Mouse (Mus musculus) layer of hippocampus, postnatal 25 days (tissue): ENCODE results near the gene Dffa. TPM values are rescaled to one million over a fixed set of nuclear protein-coding genes. Genes with fewer than 3 reads are reported as not detected.

Experiments
- DNase-seq, 2 experiments: peaks; one replicate each; pipeline ENCODE4 v3.0.0; 2022; ENCODE audit warnings: mixed read lengths in 2 of 2, low spot score in 1 of 2; ENCODE audit errors: extremely low spot score in 1 of 2
- total RNA-seq, 2 experiments: library from RNA; stranded (reverse); gene quantifications; 2 replicates each; pipeline ENCODE4 v1.2.3; 2021

The Dffa gene
- 10 to 100 TPM; 41.2 to 48.9 TPM for total RNA-seq

DNA sequence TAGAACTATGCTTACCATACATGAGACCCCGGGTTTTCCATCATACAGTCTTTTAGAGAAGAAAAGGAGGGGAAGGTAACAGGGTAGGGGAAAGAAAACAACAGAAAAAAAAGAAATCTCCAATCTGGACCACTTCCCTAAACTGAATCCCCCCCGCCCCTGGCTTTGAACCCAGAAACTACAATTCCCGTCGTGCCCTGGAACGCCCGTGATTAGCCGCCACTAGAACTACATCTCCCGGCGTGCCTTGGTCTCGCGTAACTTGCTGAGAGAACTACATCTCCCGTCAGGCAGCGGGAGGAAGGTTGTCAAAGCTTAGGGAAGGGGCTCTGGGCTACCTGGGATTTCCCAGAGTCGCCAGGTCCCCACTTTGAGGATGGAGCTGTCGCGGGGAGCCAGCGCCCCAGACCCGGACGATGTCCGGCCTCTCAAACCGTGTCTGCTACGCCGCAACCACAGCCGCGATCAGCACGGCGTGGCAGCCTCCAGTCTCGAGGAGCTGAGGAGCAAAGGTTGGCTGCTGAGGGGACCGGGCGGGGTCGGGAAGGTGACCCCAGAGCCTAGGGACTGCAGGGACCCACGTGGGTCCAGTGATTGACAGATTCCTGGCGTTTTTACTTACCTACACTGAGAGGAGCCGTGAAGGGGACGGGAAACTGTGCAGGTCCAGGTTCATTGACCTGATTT is at the start of gene Dffa:
Gene Dffa, plus strand, starts transcription at position 272 of the 687 bp plus-strand sequence.
- peak; percentile 77 to 86 for DNase-seq

DNA sequence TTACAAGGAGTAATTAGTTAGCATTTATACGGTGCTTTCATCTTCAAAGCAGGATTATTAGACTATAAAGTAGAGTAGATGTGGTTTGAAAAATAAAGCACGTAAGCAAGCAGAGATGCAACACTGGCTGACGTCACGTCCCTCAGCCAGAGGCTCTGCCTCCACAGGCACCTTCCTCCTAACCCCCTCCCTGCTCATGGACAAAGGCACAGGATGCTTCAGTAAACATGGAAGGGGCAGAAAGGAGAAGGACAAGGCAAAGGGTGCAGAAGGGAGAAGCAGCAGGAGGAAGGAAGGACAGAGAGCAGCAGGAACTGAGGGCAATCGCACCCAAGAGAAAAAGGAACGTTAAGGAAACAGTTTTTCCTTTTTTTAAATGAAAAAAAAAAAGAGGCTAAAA is 48.1 kb upstream of the Dffa start:
- no peak for DNase-seq

DNA sequence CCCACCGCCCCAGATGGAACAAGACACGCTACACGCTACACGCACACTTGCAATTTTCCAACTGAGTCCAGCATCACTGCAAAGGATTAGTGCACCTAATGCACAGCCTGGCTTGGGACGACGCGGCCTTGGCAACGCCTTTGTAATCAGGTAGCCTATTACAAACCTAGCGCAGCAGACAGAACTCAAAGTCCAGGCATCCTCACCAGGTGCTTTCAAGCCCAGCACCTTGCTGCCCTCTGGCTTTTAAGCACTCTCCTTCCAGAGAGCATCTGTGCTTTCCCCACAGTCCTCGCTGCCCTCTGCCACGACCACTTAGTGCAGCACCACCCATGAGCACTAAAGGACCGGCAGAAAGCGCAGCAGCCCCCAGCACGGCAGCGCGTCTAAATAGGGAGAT is 47.0 kb upstream of the Dffa start:
- DNase-seq, result no peak

DNA sequence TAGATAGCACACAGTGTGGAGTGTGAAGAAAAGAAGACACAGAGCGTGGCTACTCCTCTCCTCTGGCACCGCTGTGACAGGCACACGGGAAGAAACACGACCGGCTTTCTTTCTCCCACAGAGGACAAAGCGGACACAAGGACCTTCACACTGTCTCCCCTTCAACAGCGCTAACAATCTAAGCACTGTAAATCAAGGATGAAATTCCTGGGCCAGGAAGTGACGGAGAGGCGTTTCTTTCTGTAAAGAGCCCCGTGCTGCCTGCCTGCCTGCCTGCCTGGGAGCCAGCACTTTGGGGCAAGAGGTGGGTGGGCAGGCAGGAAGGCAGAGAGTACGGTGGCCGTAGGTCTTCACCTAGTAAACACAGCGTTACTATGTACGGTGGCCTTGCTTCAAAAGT is 46.5 kb upstream of the Dffa start:
- no peak for DNase-seq

DNA sequence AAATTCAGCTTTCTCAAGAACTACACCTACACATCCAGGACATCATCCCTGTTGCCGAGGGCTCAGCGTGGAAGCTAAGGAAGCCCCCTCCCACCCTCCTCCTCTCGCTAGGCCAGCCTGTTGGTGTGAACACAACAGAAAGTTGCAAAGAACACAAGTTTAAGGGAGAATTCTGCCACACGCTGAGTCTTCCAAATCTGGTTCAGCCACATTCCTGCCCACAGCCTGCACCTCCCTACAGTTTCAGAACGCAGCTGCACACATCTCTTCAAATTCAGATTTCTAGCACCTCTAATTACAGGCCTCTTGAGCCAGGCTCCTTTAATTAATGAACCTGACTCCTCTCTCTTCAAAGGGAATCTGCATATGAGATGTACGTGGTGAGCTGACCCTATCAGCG is 45.6 kb upstream of the Dffa start:
- no peak for DNase-seq

GRCm38 (mm10) chr4:149059713-149060112 is 44.2 kb upstream of the Dffa start:
- DNase-seq, result no peak

DNA sequence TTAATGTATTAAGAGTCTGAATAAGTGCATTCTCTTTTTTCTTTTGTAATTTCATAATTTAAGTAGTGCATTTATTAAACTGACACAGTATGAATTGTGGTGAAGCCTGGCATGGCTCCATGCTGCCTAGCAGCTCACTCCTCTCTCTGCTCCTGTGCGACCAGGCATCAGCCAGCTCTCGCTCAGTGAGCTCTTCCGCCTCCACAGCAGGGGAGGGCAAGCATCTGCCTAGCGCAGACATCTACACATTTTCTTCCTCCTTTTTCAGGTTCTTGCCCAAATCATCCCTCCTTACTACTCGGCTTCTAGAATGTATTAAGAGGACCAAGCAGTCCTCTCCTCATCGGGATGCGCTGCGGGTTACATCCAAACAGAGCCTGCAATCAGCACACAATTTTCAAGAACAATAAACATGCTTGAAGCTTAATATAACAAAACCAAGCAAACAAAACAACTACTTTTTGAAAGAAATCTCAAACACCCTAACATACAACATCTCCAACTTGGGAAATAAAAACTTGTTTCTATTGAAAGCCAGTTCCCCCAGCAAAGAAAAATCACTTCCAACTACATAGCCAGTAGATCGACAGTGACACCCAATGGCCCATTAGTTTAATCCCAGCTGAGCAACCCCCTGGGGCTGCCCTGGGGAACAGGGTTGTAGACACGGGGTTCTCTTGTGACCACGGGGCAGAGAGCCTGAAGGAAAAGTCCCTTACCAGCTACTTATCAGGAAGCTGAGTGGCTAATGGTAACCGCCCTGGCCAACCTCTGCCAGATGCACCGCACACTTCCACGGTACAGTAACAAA is 43.1 kb upstream of the Dffa start:
- no peak for DNase-seq

DNA sequence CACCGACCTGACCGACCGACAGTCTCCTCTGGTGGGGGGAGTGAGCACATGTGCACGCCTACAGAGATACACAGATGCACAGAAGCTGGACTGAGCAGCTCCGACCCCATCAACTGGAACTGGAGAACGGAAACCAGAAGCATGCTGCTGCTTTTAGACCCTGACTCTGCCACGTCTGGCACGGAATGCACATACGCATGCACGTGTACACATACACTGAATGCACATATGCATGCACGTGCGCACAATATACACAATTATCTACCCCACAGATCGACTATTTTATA is 42.6 kb upstream of the Dffa start:
- no peak for DNase-seq

GRCm38 (mm10) chr4:149062406-149063318 is 41.3 kb upstream of the Dffa start:
- no peak for DNase-seq

DNA sequence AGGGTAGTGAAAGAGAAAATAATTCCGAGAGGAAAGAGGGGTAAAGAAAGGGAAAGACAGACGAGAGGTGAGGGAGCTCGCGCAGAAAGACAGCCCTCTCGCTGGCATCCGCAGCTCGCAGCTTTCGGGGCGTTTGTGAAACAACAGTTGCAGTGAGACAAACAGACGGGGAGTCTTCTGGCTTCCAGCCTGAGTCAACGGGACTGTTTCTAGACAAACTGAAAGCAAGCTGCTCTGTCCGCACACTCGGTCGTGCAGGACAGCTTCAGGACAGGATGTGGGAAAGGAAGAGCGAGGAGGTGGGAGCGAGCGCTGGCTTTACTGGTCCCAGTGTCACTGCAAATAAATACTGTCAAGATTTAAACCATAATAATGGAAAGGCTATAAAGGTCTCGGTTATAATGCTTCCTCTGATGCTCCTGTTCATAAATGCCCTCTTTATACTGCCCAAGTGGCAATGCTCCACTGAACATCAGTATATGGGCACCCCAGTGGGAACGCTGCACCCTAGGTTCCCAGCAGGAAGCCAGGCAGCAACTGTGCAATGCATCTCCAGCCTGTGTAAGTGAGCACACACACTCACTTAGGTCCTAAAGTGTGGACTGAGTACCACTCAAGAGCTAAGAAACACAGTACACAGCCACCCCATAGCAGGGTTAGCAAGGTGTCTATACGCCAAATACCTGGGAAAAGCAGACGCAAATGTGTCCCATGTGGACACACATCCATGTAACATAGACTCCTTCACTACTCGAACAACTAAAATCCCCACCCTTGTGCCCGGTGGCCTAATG is 39.7 kb upstream of the Dffa start:
- no peak for DNase-seq

GRCm38 (mm10) chr4:149066672-149067551 is 37.0 kb upstream of the Dffa start:
- DNase-seq, result no peak

DNA sequence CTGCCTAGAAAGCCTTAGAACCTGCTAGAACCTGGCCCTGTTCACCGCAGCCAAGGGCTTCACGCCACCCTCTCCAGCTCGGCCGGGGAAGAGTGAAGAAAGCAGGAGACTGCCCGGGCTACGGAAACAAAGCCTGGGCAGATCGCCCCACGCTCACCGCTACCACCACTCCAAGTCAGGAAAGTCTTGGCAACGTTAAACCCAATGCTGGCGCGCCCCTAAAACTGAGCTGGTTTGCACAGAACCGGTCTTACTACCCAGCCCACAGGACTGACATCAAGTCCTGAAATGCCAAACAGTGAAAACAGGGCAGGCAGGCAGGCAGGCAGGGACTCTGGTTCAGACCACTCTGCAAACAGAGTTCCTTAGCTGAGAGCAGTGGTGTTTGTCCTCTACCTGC is 28.9 kb upstream of the Dffa start:
- DNase-seq, result no peak

DNA sequence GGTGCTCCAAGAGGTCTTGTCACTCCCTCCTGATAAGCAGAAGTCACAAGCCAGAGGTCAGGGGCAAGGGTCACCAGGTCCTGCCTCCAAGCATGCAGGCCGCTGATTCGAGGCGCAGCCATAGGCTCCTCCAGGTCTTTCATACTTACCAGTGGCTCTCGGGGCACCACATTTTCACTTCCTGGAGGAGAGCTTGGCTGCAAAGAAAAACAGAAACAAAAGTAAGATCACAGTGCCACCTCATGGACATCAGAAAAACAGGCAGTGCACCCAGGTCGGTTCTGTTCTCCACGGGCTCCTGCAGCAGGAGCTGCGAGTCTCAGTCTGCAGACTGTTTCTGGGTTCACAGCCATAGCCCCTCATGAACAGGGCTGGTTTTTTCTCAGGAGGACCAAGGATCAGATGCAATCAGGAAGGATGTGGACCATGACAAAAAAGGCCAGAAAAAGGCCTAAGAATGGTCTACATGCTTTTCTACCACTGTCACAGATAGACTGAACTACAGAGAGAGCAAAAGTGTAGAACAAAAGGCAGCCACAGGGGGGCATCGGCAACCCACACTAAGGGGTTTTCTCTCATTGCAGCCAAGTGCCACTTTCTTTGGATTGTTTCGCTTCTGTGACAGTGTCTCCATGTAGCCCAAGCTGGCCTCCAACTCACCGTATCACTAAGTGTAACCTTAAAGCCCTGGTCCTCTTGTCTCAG is 27.9 kb upstream of the Dffa start:
- peak; percentile 41 to 48 for DNase-seq

DNA sequence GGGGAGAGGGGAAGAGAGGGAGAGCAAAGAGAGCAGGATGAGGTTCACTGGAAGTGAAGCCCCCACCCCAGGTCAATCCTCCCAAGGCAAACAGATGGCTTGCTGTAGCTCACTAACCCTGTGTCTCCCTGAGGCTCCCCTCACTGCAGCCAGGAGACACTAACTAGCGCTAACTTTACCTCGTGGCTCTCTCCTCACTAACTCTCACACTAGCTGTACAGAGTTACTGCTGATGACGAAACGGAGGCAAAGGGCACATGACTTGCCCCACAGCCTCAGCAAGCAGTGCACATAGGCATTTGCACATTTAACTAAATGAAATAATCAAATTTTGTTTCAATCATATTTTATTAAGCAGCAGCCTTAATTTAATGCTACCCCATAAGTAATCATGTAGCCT is 25.7 kb upstream of the Dffa start:
- DNase-seq, result no peak

DNA sequence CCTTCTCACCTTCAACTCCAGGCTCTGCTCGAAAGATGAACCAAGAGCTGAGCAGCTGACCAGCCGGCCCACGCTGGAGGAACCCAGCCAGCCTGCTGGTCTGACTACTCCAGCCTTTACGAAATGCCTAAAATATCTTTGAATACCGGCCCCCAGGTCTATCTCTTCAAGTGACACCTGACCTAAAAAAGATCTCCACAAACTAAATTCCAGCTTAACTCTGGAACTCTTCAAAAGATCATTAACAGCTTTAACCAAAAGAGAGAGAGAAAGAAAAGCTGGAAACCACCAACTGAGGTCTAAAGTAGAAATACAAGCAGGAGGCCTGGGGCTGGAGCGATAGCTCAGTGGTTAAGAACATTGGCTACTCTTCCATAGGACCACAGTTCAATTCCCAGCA is 24.3 kb upstream of the Dffa start:
- no peak for DNase-seq

DNA sequence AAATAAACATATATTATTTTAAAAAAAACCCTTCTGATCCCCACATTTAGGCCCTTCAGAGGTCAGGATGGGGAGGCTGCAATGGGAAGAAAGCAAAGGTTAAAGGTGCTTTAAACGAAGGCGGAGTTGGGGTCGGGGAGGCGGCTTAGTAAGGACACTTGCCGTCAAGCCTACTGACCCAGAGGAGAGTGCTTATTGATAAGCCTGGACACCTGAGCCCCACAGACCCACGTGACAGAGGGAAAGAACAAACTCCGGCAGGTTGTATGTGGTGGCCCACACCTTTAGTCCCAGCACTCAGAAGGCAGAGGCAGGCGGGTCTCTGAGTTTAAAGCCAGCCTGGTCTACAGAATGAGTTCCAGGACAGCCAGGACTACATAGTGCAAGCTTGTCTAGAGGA is 23.8 kb upstream of the Dffa start:
- no peak for DNase-seq

- DNase-seq, result no peak
Measured at GRCm38 (mm10) chr4:149081528-149081927, 22.4 kb upstream of the Dffa start.

DNA sequence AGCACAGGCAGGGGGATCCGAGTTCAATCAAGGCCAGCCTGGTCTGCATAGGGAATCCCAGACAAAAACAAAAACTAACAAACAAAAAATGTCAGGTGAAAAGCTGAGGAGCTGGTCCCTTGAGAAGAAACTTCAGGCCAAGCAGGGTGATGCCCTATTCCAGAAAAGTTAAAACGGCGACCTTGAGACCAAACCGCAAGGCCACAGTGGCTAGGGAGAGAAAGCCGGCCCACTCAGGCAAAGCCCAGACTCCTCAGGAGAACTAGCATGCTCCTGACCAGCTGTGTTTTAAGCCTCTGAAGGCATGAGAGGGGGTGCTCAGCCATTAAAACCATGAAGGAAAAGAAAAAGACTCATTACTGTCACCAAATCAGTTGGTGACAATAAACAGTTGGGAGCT is 18.6 kb upstream of the Dffa start:
- no peak for DNase-seq

- no peak for DNase-seq
Measured at GRCm38 (mm10) chr4:149091364-149091763, 12.6 kb upstream of the Dffa start.
